Mouse (Mus musculus) heart, embryonic 14.5 days (tissue): ENCODE measurements around the gene Ccdc6. TPM values are rescaled to one million over a fixed set of nuclear protein-coding genes. Genes with fewer than 3 reads are reported as not detected.

ENCODE experiments used
- ATAC-seq: fragments of 200-750 bp; cut with Nextera tagmentation; 2 replicates; pipeline ENCODE4 v1.8.0; 2017; ENCODE audit warnings: low read depth, moderate TSS enrichment; ENCODE audit not compliant: insufficient number of reproducible peaks, insufficient read depth, low FRiP score
- H3K27ac ChIP-seq, 2 experiments: fragments of 200-500 bp in 1 of 2; fragments of 300-500 bp in 1 of 2; sonication (generic) in 1 of 2; replicated peaks in 1 of 2; 2 replicates each; pipeline ENCODE4 v1.5.1; 2012 to 2014; ENCODE audit warnings: low read depth in 2 of 2, low read length in 2 of 2, control low read depth in 1 of 2, mild to moderate bottlenecking in 1 of 2, mixed read lengths in 1 of 2; ENCODE audit not compliant: control insufficient read depth in 1 of 2, insufficient read depth in 1 of 2
- H3K27me3 ChIP-seq: fragments of 300-500 bp; sonication (generic); 2 replicates; pipeline ENCODE4 v1.6.1; 2014; ENCODE audit warnings: mild to moderate bottlenecking, low read length, control low read depth; ENCODE audit not compliant: control insufficient read depth, insufficient read depth
- H3K36me3 ChIP-seq: fragments of 300-500 bp; sonication (generic); 2 replicates; pipeline ENCODE4 v1.6.1; 2014; ENCODE audit warnings: mild to moderate bottlenecking, control low read depth, low read length, mixed read lengths; ENCODE audit not compliant: control insufficient read depth, insufficient read depth
- H3K4me1 ChIP-seq, 2 experiments: fragments of 200-500 bp in 1 of 2; fragments of 300-500 bp in 1 of 2; sonication (generic) in 1 of 2; 2 replicates each; pipeline ENCODE4 v1.6.1; 2012 to 2014; ENCODE audit warnings: low read length in 2 of 2, control low read depth in 1 of 2, mixed read lengths in 1 of 2; ENCODE audit not compliant: control insufficient read depth in 2 of 2, insufficient read depth in 2 of 2
- H3K4me2 ChIP-seq: fragments of 300-500 bp; sonication (generic); 2 replicates; pipeline ENCODE4 v1.6.1; 2014; ENCODE audit warnings: mild to moderate bottlenecking, low read length
- H3K4me3 ChIP-seq, 2 experiments: fragments of 200-500 bp in 1 of 2; fragments of 300-500 bp in 1 of 2; sonication (generic) in 1 of 2; 2 replicates each; pipeline ENCODE4 v1.5.1; 2012 to 2014; ENCODE audit warnings: low read length in 2 of 2, mild to moderate bottlenecking in 2 of 2, control low read depth in 1 of 2, low read depth in 1 of 2, moderate library complexity in 1 of 2; ENCODE audit not compliant: control insufficient read depth in 1 of 2, insufficient read depth in 1 of 2
- H3K9ac ChIP-seq: fragments of 300-500 bp; sonication (generic); 2 replicates; pipeline ENCODE4 v1.6.1; 2014; ENCODE audit warnings: mild to moderate bottlenecking, low read length
- H3K9me3 ChIP-seq: fragments of 300-500 bp; sonication (generic); 2 replicates; pipeline ENCODE4 v1.6.1; 2016; ENCODE audit warnings: low read length, control low read depth; ENCODE audit not compliant: control insufficient read depth
- WGBS: fragments of 180-500 bp; shearing (Covaris S2); extraction: QIAGEN DNeasy Blood & Tissue Kit; methylation state at CpG from one replicate; pipeline ENCODE4 v1.1.7; 2014; 5-methylcytosine and 5-hydroxymethylcytosine counted together
- polyA plus RNA-seq: library from polyadenylated mRNA; unstranded; fragments of >200 nt; fragmentation: Nextera tagmentation; extraction: Ambion mirVana; gene quantifications from 2 replicates; pipeline ENCODE4 v1.2.1, GENCODE M21; 2014

Ccdc6 gene
- polyA plus RNA-seq, 1 experiment from 2014 or later, result 24.8 TPM

DNA sequence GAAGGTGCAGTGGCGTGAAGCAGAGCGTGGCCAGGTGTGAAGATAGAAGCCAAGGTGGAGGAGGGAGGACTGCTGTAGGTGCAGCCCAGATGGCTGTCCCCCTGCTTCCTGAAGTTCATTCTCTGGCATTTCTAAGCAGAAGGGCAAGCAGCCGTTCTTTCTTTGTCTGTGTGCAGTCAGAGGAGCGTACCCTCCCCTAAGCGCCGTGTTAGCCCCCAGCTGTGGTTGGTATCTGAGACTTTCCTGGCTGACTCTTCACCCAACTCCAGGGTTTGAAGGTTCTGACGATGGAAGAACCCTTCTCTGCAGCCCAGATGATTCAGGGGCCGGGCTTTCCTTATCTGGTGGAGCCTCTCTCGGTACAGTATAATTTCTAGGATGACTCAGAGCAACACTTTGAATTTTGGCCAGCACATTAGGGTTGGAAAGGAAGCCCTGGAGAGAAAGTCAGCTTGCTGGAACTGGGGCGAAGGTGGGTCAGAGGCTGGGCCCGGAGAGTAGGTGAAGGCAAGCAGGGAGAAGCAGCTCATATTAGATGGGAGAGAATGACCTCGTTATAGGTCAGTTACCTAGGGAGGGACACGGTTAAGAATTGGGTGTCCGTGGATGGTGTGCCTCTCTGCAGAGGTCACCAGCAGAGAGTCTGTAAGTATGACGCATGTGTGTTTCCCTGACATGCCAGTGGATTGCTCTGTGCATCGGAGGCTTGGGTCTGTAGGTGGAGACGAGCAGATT, 23.9 kb downstream of the Ccdc6 start:
- H3K36me3 ChIP-seq, result no peaks in the 10 kb centered on the region
- H3K4me3 ChIP-seq, result no peak overlapping the region; a peak in 1 of 4 replicates
- peaks cover 38 to 57% of the 10 kb centered on the region in 2 experiments for H3K4me1 ChIP-seq
- peak overlapping the region; percentile 86 to 90 for H3K27ac ChIP-seq
- no peaks in the 10 kb centered on the region for H3K27me3 ChIP-seq
- H3K9ac ChIP-seq, result peak overlapping the region; percentile 58
- ATAC-seq, result peak; percentile 45
- peak overlapping the region; percentile 51 for H3K4me2 ChIP-seq
- 32% methylated on average over 17 of the region's 17 CpGs for WGBS
- no peaks in the 10 kb centered on the region for H3K9me3 ChIP-seq

DNA sequence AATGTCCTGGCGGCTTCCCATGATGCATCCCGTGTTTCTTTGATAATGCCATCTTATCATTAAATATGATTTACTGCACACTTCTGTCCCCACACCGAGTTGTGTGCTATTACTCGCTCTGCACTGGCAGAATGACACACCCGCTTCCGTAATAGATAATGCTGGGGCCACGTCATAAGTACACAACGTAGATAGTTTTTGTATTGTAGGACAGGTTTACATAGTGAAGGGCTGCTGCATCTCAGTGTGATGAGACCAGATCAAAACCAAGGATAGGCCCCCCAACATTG, 24.4 kb downstream of the Ccdc6 start:
- Histone ChIP-seq H3K27me3 (no peaks in the 10 kb centered on the region), H3K36me3 (no peaks in the 10 kb centered on the region), H3K9me3 (no peaks in the 10 kb centered on the region), H3K4me1 (peaks cover 42 to 62% of the 10 kb centered on the region in 2 experiments), H3K4me2 (peak overlapping the region; percentile 51), H3K27ac (peak overlapping the region; percentile 86 to 90), H3K9ac (peak overlapping the region; percentile 58), H3K4me3 (no peak overlapping the region)
- no peak for ATAC-seq
- 37% methylated on average over 8 of the region's 8 CpGs for WGBS

DNA sequence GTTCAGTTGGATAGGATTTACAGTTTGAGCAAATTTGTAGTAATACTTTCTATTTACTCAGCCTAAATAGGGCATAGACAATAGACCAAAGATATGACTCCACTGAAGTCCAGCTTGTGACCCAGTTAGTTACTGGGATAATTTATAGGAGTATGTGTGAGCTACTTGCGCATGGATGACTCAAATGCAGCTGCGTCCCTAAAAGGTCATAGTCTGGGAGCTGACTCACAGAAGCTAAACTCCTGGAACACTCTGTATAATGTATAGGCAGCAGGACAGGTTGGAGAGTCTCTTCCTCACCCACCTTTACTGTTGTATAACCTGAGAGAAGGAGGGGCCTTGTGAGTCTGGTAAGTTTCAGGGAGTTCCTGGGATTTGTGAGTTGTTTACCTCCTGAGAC, 26.5 kb downstream of the Ccdc6 start:
- Histone ChIP-seq H3K4me3 (no peak overlapping the region), H3K36me3 (no peaks in the 10 kb centered on the region), H3K27ac (no peak overlapping the region), H3K4me2 (no peak overlapping the region), H3K9ac (no peak overlapping the region), H3K9me3 (no peaks in the 10 kb centered on the region), H3K4me1 (peaks cover 49 to 75% of the 10 kb centered on the region in 2 experiments), H3K27me3 (no peaks in the 10 kb centered on the region)
- no peak for ATAC-seq
- 98% methylated on average over 2 of the region's 2 CpGs for WGBS

DNA sequence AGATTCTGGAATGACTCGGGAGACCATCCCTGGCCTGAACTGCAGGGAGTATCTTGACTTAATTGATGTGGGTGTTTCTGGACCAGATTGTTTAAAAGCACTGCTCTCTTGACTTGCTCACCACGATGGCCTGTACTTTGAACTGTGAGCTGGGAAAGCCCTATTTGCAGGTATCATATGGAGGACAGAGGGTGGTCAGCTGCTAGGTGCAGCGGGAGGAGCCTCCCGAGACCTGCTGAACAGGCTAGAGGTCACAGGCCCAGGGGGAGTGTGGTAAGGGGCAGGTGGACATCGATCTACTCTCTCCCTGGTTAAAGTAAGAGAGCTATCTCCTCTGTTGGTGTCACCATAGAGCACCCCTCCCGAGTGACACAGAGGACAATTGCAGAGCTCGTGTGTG, 28.6 kb downstream of the Ccdc6 start:
- H3K9me3 ChIP-seq, result no peaks in the 10 kb centered on the region
- no peak for ATAC-seq
- H3K27me3 ChIP-seq, result no peaks in the 10 kb centered on the region
- no peak overlapping the region for H3K9ac ChIP-seq
- H3K27ac ChIP-seq, result 0 out of 4 replicates have a peak overlapping the region, but pooled peaks of 1 of the 2 experiments have one; percentile 11
- H3K4me3 ChIP-seq, result no peak overlapping the region
- H3K4me1 ChIP-seq, result peaks cover 38 to 69% of the 10 kb centered on the region in 2 experiments
- 0 out of 2 replicates have a peak, but pooled peaks cover 7% of the 10 kb centered on the region for H3K36me3 ChIP-seq
- 67% methylated on average over 7 of the region's 7 CpGs for WGBS
- H3K4me2 ChIP-seq, result no peak overlapping the region

DNA sequence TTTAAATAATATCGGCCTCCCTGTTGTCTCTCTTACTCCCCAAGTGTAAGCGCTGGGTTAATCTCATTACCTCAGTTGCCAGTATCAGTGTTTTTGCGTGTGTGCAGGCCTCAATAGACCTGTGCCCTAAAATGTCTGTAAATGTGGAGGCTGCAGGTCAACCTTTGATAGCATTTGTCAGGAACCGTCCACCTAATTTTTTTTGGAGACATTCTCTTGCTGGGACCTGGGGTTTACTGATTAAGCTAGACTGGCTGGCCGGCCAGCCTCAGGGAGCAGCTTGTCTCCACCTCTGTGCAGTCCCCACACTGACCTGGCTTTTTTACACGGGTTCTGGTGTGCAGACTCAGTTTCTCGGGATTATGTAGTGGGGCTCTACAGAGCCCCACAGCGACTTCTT, 30.4 kb downstream of the Ccdc6 start:
- Histone ChIP-seq H3K9me3 (no peaks in the 10 kb centered on the region), H3K27me3 (no peaks in the 10 kb centered on the region), H3K4me3 (no peak overlapping the region), H3K36me3 (0 out of 2 replicates have a peak, but pooled peaks cover 9% of the 10 kb centered on the region), H3K4me1 (peaks cover 41 to 70% of the 10 kb centered on the region in 2 experiments), H3K4me2 (no peak overlapping the region), H3K9ac (peak overlapping the region; percentile 17; the same call in 1 of the 2 replicates), H3K27ac (0 out of 4 replicates have a peak overlapping the region, but pooled peaks of 1 of the 2 experiments have one; percentile 19)
- ATAC-seq, result no peak
- WGBS, result 46% methylated on average over 8 of the region's 8 CpGs

DNA sequence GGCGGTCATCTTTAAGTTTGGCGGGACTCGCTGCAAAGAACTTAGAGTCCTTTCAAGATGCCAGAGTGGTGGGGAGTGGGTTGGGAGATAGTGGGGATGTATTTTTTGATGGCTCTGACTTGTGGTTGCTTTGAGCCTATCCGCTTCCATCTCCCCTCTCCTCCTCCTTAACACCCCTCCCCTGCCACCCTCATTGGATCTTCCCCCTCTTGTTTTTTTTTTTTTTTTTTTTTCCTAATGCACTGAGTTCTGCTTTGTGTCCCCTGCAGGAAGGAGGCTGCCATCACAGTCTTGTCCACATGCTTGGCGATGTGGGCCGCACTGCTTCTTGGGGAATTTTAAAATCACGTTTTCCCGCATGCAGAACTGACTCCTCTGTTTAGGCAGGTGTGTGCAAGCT, 31.5 kb downstream of the Ccdc6 start:
- Histone ChIP-seq H3K4me2 (no peak overlapping the region), H3K27ac (no peak overlapping the region), H3K4me3 (no peak overlapping the region), H3K4me1 (peaks cover 51 to 81% of the 10 kb centered on the region in 2 experiments), H3K27me3 (no peaks in the 10 kb centered on the region), H3K9me3 (no peaks in the 10 kb centered on the region), H3K9ac (no peak overlapping the region), H3K36me3 (0 out of 2 replicates have a peak, but pooled peaks cover 9% of the 10 kb centered on the region)
- no peak for ATAC-seq
- WGBS, result 79% methylated on average over 8 of the region's 8 CpGs

DNA sequence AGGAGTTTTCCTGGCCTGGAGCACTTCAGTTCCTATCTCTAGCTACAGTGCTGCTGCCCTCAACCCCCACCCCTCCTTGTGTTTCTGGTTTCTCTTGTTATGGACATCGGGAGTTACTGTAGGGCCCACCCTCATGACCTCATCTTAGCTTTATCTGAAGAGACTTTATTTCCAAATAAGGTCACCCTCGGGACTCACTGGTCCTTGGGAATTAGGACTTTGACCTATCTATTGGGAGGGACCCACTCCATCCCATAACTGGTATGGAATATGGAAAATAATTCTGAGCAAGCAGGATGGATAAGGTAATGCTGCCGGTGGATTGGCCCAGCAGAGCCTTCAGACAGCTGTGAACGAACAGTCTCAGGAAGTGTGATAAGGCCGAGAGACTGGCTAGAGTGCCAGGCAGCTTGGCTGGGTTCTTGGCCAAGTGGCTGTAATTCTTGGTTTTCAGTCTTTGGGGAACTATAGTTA, 35.2 kb downstream of the Ccdc6 start:
- H3K9ac ChIP-seq, result peak overlapping the region; percentile 56
- H3K27me3 ChIP-seq, result no peaks in the 10 kb centered on the region
- H3K4me1 ChIP-seq, result peaks cover 40 to 66% of the 10 kb centered on the region in 2 experiments
- H3K27ac ChIP-seq, result peak overlapping the region; percentile 85 to 95
- no peaks in the 10 kb centered on the region for H3K9me3 ChIP-seq
- ATAC-seq, result peak; percentile 77
- peak overlapping the region; percentile 52 for H3K4me2 ChIP-seq
- H3K36me3 ChIP-seq, result 0 out of 2 replicates have a peak, but pooled peaks cover 9% of the 10 kb centered on the region
- WGBS, result 2% methylated on average over 5 of the region's 5 CpGs
- no peak overlapping the region for H3K4me3 ChIP-seq
